Mouse (Mus musculus): ENCODE results near the gene Nkain2. TPM values are rescaled to one million over a fixed set of nuclear protein-coding genes. Genes with fewer than 3 reads are reported as not detected.

Gene Nkain2
- total and polyA plus RNA-seq, 3 experiments: not detected

DNA sequence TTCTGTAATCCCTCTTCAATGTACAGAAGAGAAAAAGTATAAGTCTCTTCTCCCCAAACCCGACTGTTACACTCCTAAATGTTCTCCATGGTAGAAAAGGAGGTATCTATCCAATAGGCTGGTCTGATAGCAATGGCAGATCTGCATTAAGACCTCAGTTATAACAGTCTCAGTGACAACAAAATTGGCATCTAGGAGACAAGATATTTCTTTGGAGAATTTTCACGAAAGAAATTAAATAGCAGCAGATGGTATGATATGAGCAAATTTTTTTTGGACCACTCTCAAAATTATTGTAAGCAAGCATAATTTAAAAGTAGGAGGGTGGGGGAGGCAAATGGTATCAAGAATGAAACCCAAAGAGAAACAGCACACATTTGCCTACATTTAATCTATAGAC lies 94.0 kb downstream of the Nkain2 start:
- Histone ChIP-seq H3K4me2 (ENCODE audit: insufficient read depth, low read depth, poor library complexity, severe bottlenecking) (no peak overlapping the region), H3K9me3 (replicated peaks; ENCODE audit: low read length) (peaks cover 26% of the 10 kb centered on the region), H3K36me3 (replicated peaks in 1 of 2; ENCODE audit: control insufficient read depth in 1 of 2, insufficient read depth in 1 of 2, low read length in 1 of 2) (no peaks in the 10 kb centered on the region), H3K27ac (ENCODE audit: insufficient read depth, low read depth) (no peak overlapping the region), H3K79me2 (replicated peaks; ENCODE audit: control insufficient read depth, extremely low read depth, insufficient read depth, poor library complexity, severe bottlenecking) (no peaks in the 10 kb centered on the region), H3K4me1 (ENCODE audit: control insufficient read depth in 1 of 2, insufficient read depth in 2 of 2) (no peaks in the 10 kb centered on the region), H3K27me3 (replicated peaks) (no peaks in the 10 kb centered on the region), H3K9ac (ENCODE audit: insufficient read depth, low read depth) (no peak overlapping the region), H3K4me3 (replicated peaks in 1 of 3; ENCODE audit: low read depth in 2 of 3, low read length in 2 of 3, poor library complexity in 1 of 3) (no peak overlapping the region)
- TF ChIP-seq USF1 (IDR thresholded peaks at IDR 0.05; ENCODE audit: low read depth, low read length) (no peak), JUN (IDR thresholded peaks at IDR 0.05; ENCODE audit: insufficient read depth, low read depth, low read length) (no peak), MXI1 (IDR thresholded peaks at IDR 0.05; ENCODE audit: low read depth, low read length) (no peak)
- in situ Hi-C loops (cut with MboI; ENCODE audit: low pct_ligation_motif_present, low pct_unique_long_range_greater_than_20kb, low sequenced_read_pairs) (no loop called here), dilution Hi-C loops (cut with MboI; ENCODE audit: extremely low pct_ligation_motif_present, extremely low pct_unique_long_range_greater_than_20kb, low sequenced_read_pairs) (no loop called here)
- no peak for DNase-seq (ENCODE audit: extremely low read depth)

GRCm38 (mm10) chr10:32790541-32790940 lies 99.7 kb downstream of the Nkain2 start:
- dilution Hi-C loops (cut with MboI; ENCODE audit: extremely low pct_ligation_motif_present, extremely low pct_unique_long_range_greater_than_20kb, low sequenced_read_pairs) (no loop called here), in situ Hi-C loops (cut with MboI; ENCODE audit: low pct_ligation_motif_present, low pct_unique_long_range_greater_than_20kb, low sequenced_read_pairs) (no loop called here)
- no peak overlapping the region for H3K27ac ChIP-seq (ENCODE audit: insufficient read depth, low read depth)
- H3K79me2 ChIP-seq (replicated peaks; ENCODE audit: control insufficient read depth, extremely low read depth, insufficient read depth, poor library complexity, severe bottlenecking): no peaks in the 10 kb centered on the region
- no peak overlapping the region for H3K4me2 ChIP-seq (ENCODE audit: insufficient read depth, low read depth, poor library complexity, severe bottlenecking)
- H3K27me3 ChIP-seq (replicated peaks): no peaks in the 10 kb centered on the region
- no peak for DNase-seq (ENCODE audit: extremely low read depth)
- TF ChIP-seq HCFC1 (IDR thresholded peaks at IDR 0.05; ENCODE audit: low read depth, low read length) (no peak), POLR2A (IDR thresholded peaks at IDR 0.05; ENCODE audit: low read depth, low read length) (no peak), JUN (IDR thresholded peaks at IDR 0.05; ENCODE audit: insufficient read depth, low read depth, low read length) (no peak), RCOR1 (conservative IDR thresholded peaks at IDR 0.05; ENCODE audit: low read depth, low read length) (no peak), KAT2A (IDR thresholded peaks at IDR 0.05; ENCODE audit: insufficient replicate concordance, low read length) (no peak), MYC (IDR thresholded peaks at IDR 0.05; ENCODE audit: low read depth, low read length) (no peak), NELFE (IDR thresholded peaks at IDR 0.05; ENCODE audit: low read depth, low read length) (no peak), ZKSCAN1 (IDR thresholded peaks at IDR 0.05; ENCODE audit: borderline replicate concordance, low read depth, low read length) (no peak), ZNF384 (IDR thresholded peaks at IDR 0.05; ENCODE audit: low read depth, low read length) (no peak), CHD2 (IDR thresholded peaks at IDR 0.05; ENCODE audit: low read length) (no peak), TBP (conservative IDR thresholded peaks at IDR 0.05; ENCODE audit: low read depth, low read length) (no peak), NRF1 (IDR thresholded peaks at IDR 0.05; ENCODE audit: low read depth, low read length) (no peak), CHD1 (IDR thresholded peaks at IDR 0.05; ENCODE audit: low read depth, low read length) (no peak), ZMIZ1 (IDR thresholded peaks at IDR 0.05; ENCODE audit: low read depth, low read length) (no peak), UBTF (IDR thresholded peaks at IDR 0.05; ENCODE audit: low read depth, low read length) (no peak), GABPA (IDR thresholded peaks at IDR 0.05; ENCODE audit: insufficient replicate concordance, low read depth, low read length) (no peak), PAX5 (IDR thresholded peaks at IDR 0.05; ENCODE audit: low read length) (no peak), E2F4 (IDR thresholded peaks at IDR 0.05; ENCODE audit: insufficient replicate concordance, low read depth, low read length) (no peak)
- H3K4me3 ChIP-seq (replicated peaks in 1 of 3; ENCODE audit: low read depth in 2 of 3, low read length in 2 of 3, poor library complexity in 1 of 3): no peak overlapping the region
- no peaks in the 10 kb centered on the region for H3K4me1 ChIP-seq (ENCODE audit: control insufficient read depth in 1 of 2, insufficient read depth in 2 of 2)
- H3K36me3 ChIP-seq (replicated peaks in 1 of 2; ENCODE audit: control insufficient read depth in 1 of 2, insufficient read depth in 1 of 2, low read length in 1 of 2): no peaks in the 10 kb centered on the region
- no peak overlapping the region for H3K9ac ChIP-seq (ENCODE audit: insufficient read depth, low read depth)
- H3K9me3 ChIP-seq (replicated peaks; ENCODE audit: low read length): peaks cover 16% of the 10 kb centered on the region

Measured in CH12.LX (cell line).